Mouse (Mus musculus) liver, adult 2 months (tissue): ENCODE results near the gene Ola1. TPM values are rescaled to one million over a fixed set of nuclear protein-coding genes. Genes with fewer than 3 reads are reported as not detected.

Source experiments
- DNase-seq: peaks from one replicate; pipeline ENCODE4 v3.0.0-alpha.2; 2011; ENCODE audit warnings: low read depth, low spot score; ENCODE audit errors: extremely low read depth
- H3K27ac ChIP-seq: fragments of 200-500 bp; replicated peaks from 2 replicates; pipeline ENCODE4 v1.5.1; 2012; ENCODE audit warnings: low read depth, mild to moderate bottlenecking, control low read depth, inconsistent platforms, low read length; ENCODE audit not compliant: insufficient read depth
- H3K27me3 ChIP-seq: fragments of 200-500 bp; 2 replicates; pipeline ENCODE4 v1.6.1; 2012; ENCODE audit warnings: mild to moderate bottlenecking, moderate library complexity, low read length, inconsistent platforms; ENCODE audit not compliant: control insufficient read depth, insufficient read depth
- H3K36me3 ChIP-seq: fragments of 200-500 bp; 2 replicates; pipeline ENCODE4 v1.6.1; 2012; ENCODE audit warnings: low read length, inconsistent platforms; ENCODE audit not compliant: control insufficient read depth, insufficient read depth
- H3K4me1 ChIP-seq: fragments of 200-500 bp; 2 replicates; pipeline ENCODE4 v1.6.1; 2011; ENCODE audit warnings: low read length; ENCODE audit not compliant: control insufficient read depth, insufficient read depth
- H3K4me3 ChIP-seq: fragments of 200-500 bp; 2 replicates; pipeline ENCODE4 v1.5.1; 2011; ENCODE audit warnings: low read depth, mild to moderate bottlenecking, control low read depth, low read length, moderate library complexity; ENCODE audit not compliant: insufficient read depth
- H3K79me2 ChIP-seq: fragments of 200-500 bp; 2 replicates; pipeline ENCODE4 v1.6.1; 2012; ENCODE audit warnings: inconsistent platforms, mild to moderate bottlenecking, low read length, moderate library complexity; ENCODE audit not compliant: control insufficient read depth, insufficient read depth
- H3K9ac ChIP-seq: fragments of 200-500 bp; 2 replicates; pipeline ENCODE4 v1.6.1; 2012; ENCODE audit warnings: low read depth, mild to moderate bottlenecking, control low read depth, inconsistent platforms, low read length
- CTCF ChIP-seq: fragments of 200-500 bp; IDR thresholded peaks from 2 replicates; pipeline ENCODE4 v1.5.1; 2011; ENCODE audit warnings: low read depth, low read length, control low read depth
- POLR2A ChIP-seq: fragments of 200-500 bp; IDR thresholded peaks from 2 replicates; pipeline ENCODE4 v1.6.1; 2011; ENCODE audit warnings: low read length, control low read depth; ENCODE audit not compliant: insufficient read depth; ENCODE audit errors: extremely low read depth
- WGBS: fragments of 180-500 bp; shearing (Covaris S2); methylation state at CpG from one replicate; pipeline ENCODE4 v1.1.7; 2018; 5-methylcytosine and 5-hydroxymethylcytosine counted together
- polyA plus RNA-seq: library from polyadenylated mRNA; depleted of rRNA; stranded (reverse); fragments of >200 nt; gene quantifications from 2 replicates; pipeline ENCODE4 v1.2.3, GENCODE M21; 2012
- total RNA-seq: library from RNA; depleted of rRNA; stranded (reverse); fragments of >200 nt; gene quantifications from 2 replicates; pipeline ENCODE4 v1.2.3, GENCODE M21; 2014

Ola1 gene
- total and polyA plus RNA-seq, 2 experiments, result 3.9 to 32.2 TPM

- peaks cover 5% of the 10 kb centered on the region for H3K4me1 ChIP-seq
- H3K36me3 ChIP-seq, result no peaks in the 10 kb centered on the region
- no peak overlapping the region for H3K4me3 ChIP-seq
- no peaks in the 10 kb centered on the region for H3K27me3 ChIP-seq
- H3K9ac ChIP-seq, result no peak overlapping the region
- peak; percentile 36 for DNase-seq
- H3K27ac ChIP-seq, result 0 out of 2 replicates have a peak overlapping the region, but pooled peaks have one; percentile 30
- TF ChIP-seq CTCF, result no peak
- WGBS, result 86% methylated on average over 9 of the region's 9 CpGs
- H3K79me2 ChIP-seq, result no peaks in the 10 kb centered on the region
Observed at GRCm38 (mm10) chr2:73053791-73054490, 164.8 kb downstream of the Ola1 start.

DNA sequence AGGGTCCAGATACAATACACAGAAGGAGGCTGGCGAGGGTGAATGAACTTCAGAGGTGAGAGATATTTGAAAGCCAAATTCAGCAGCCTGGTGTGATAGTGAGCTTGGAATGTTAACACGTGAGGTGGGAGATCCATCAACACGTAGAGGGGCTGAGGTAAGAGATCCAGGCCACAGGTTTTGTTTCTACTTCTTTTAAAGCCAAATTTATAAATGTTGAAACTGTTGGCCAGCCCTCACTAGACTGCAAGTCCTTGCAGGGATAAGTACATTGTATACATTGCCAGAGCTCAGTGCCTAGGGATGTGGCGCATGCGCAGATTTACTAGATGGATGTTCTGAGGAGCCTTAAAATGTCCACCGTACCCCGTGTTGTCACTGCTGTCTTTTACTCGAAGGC is 168.3 kb downstream of the Ola1 start:
- H3K27ac ChIP-seq, result no peak overlapping the region
- H3K36me3 ChIP-seq, result no peaks in the 10 kb centered on the region
- TF ChIP-seq CTCF, result no peak
- TF ChIP-seq POLR2A, result no peak
- H3K79me2 ChIP-seq, result no peaks in the 10 kb centered on the region
- H3K27me3 ChIP-seq, result no peaks in the 10 kb centered on the region
- 93% methylated on average over 8 of the region's 8 CpGs for WGBS
- no peak for DNase-seq
- no peak overlapping the region for H3K9ac ChIP-seq
- H3K4me1 ChIP-seq, result no peaks in the 10 kb centered on the region
- H3K4me3 ChIP-seq, result no peak overlapping the region

GRCm38 (mm10) chr2:73049977-73050376 is 168.7 kb downstream of the Ola1 start:
- Histone ChIP-seq H3K27me3 (no peaks in the 10 kb centered on the region), H3K36me3 (no peaks in the 10 kb centered on the region), H3K4me3 (no peak overlapping the region), H3K79me2 (no peaks in the 10 kb centered on the region), H3K27ac (no peak overlapping the region), H3K9ac (no peak overlapping the region), H3K4me1 (no peaks in the 10 kb centered on the region)
- WGBS, result 89% methylated on average over 4 of the region's 4 CpGs
- DNase-seq, result no peak
- no peak for TF ChIP-seq CTCF
- no peak for TF ChIP-seq POLR2A

DNA sequence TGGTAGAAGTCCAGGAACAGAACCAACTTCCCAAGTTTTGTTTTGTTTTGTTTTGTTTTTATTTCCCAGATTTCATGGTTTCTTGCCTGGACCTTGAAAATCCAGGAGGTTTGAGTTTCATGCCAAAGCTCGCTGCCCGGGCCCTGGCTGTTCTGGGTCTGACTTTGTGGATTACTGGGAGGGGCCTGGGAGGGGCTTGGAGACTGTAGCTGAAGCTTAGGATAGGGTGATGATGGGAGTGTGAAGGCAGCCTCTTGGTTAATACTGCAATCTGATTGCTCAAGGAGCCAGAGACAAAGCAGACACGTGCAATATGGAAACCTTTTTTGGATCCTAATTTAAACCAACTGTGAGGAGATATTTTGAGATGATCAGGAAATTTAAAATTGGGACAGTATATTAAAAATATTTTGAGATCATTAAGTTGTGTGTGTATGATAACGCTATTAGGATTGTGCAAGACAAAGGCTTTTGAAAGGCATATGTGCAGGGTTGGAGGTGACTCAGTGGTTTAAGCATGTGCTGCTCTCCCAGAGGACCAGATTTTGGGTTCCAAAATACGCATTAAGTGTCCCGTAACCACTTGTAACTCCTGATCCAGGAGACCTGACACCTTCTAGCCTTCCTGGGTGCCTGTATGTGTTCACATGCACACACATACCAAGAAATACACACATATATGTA is 169.6 kb downstream of the Ola1 start:
- 83% methylated on average over 6 of the region's 6 CpGs for WGBS
- DNase-seq, result no peak
- Histone ChIP-seq H3K4me1 (no peaks in the 10 kb centered on the region), H3K9ac (no peak overlapping the region), H3K27ac (no peak overlapping the region), H3K27me3 (no peaks in the 10 kb centered on the region), H3K36me3 (no peaks in the 10 kb centered on the region), H3K4me3 (no peak overlapping the region), H3K79me2 (no peaks in the 10 kb centered on the region)
- TF ChIP-seq CTCF (no peak), POLR2A (no peak)

- H3K27me3 ChIP-seq, result no peaks in the 10 kb centered on the region
- WGBS, result 64% methylated on average over 24 of the region's 24 CpGs
- TF ChIP-seq CTCF (no peak), POLR2A (no peak)
- H3K79me2 ChIP-seq, result no peaks in the 10 kb centered on the region
- no peak overlapping the region for H3K4me3 ChIP-seq
- H3K36me3 ChIP-seq, result no peaks in the 10 kb centered on the region
- no peak overlapping the region for H3K27ac ChIP-seq
- H3K9ac ChIP-seq, result no peak overlapping the region
- H3K4me1 ChIP-seq, result no peaks in the 10 kb centered on the region
- peak; percentile 86 for DNase-seq
Observed at GRCm38 (mm10) chr2:73047061-73047741, 171.5 kb downstream of the Ola1 start.
